Mouse (Mus musculus) heart, postnatal 4 days (tissue): ENCODE data around the gene Uvrag. TPM values are rescaled to one million over a fixed set of nuclear protein-coding genes. Genes with fewer than 3 reads are reported as not detected.

ENCODE experiments used
- DNase-seq: peaks from one replicate; pipeline ENCODE4 v3.0.0; 2021
- total RNA-seq, 2 experiments: library from RNA; stranded (reverse); gene quantifications; 2 replicates each; pipeline ENCODE4 v1.2.3; 2021

The Uvrag gene
- total RNA-seq, 2 experiments from 2014 or later: 33.2 to 34.5 TPM

- peak; percentile 66 for DNase-seq
Measured at GRCm38 (mm10) chr7:98875390-98875990, 265.5 kb downstream of the Uvrag start.

- DNase-seq: peak; percentile 39
Measured at GRCm38 (mm10) chr7:98874411-98874951, 266.5 kb downstream of the Uvrag start.

GRCm38 (mm10) chr7:98873316-98873715 is 267.6 kb downstream of the Uvrag start:
- no peak for DNase-seq

GRCm38 (mm10) chr7:98871882-98872281 is 269.1 kb downstream of the Uvrag start:
- peak; percentile 20 for DNase-seq

- DNase-seq: peak; percentile 37
Measured at GRCm38 (mm10) chr7:98870791-98871190, 270.1 kb downstream of the Uvrag start.

GRCm38 (mm10) chr7:98869070-98869469 is 271.9 kb downstream of the Uvrag start:
- no peak for DNase-seq

GRCm38 (mm10) chr7:98867794-98868150 is 273.2 kb downstream of the Uvrag start:
- no peak for DNase-seq

GRCm38 (mm10) chr7:98867053-98867793 is 273.7 kb downstream of the Uvrag start:
- DNase-seq: no peak

- DNase-seq: peak; percentile 40
Measured at GRCm38 (mm10) chr7:98863969-98864718, 276.8 kb downstream of the Uvrag start.

- DNase-seq: peak; percentile 34
Measured at GRCm38 (mm10) chr7:98862994-98863393, 277.9 kb downstream of the Uvrag start.

GRCm38 (mm10) chr7:98861002-98861401 is 279.9 kb downstream of the Uvrag start:
- no peak for DNase-seq

- DNase-seq: no peak
Measured at GRCm38 (mm10) chr7:98857094-98857493, 283.8 kb downstream of the Uvrag start.

GRCm38 (mm10) chr7:98856128-98856527 is 284.8 kb downstream of the Uvrag start:
- DNase-seq: no peak

- no peak for DNase-seq
Measured at GRCm38 (mm10) chr7:98855388-98855787, 285.6 kb downstream of the Uvrag start.

- no peak for DNase-seq
Measured at GRCm38 (mm10) chr7:98853806-98854205, 287.1 kb downstream of the Uvrag start.

- DNase-seq: peak; percentile 31
Measured at GRCm38 (mm10) chr7:98852950-98853650, 287.8 kb downstream of the Uvrag start.

GRCm38 (mm10) chr7:98851220-98851619 is 289.7 kb downstream of the Uvrag start:
- DNase-seq: peak; percentile 77

GRCm38 (mm10) chr7:98850388-98850787 is 290.6 kb downstream of the Uvrag start:
- no peak for DNase-seq

GRCm38 (mm10) chr7:98848899-98849640 is 291.9 kb downstream of the Uvrag start:
- peak; percentile 42 for DNase-seq

- no peak for DNase-seq
Measured at GRCm38 (mm10) chr7:98843649-98844048, 297.3 kb downstream of the Uvrag start.

GRCm38 (mm10) chr7:98842997-98843396 is 297.9 kb downstream of the Uvrag start:
- no peak for DNase-seq

- no peak for DNase-seq
Measured at GRCm38 (mm10) chr7:98841802-98842201, 299.1 kb downstream of the Uvrag start.
